Mouse (Mus musculus) heart, embryonic 14.5 days (tissue): Measurements from ENCODE around the gene Grtp1. TPM values are rescaled to one million over a fixed set of nuclear protein-coding genes. Genes with fewer than 3 reads are reported as not detected.

Source experiments
- ATAC-seq: fragments of 200-750 bp; cut with Nextera tagmentation; 2 replicates; pipeline ENCODE4 v1.8.0; 2017; ENCODE audit warnings: low read depth, moderate TSS enrichment; ENCODE audit not compliant: insufficient number of reproducible peaks, insufficient read depth, low FRiP score
- H3K27ac ChIP-seq, 2 experiments: fragments of 200-500 bp in 1 of 2; fragments of 300-500 bp in 1 of 2; sonication (generic) in 1 of 2; replicated peaks in 1 of 2; 2 replicates each; pipeline ENCODE4 v1.5.1; 2012 to 2014; ENCODE audit warnings: low read depth in 2 of 2, low read length in 2 of 2, control low read depth in 1 of 2, mild to moderate bottlenecking in 1 of 2, mixed read lengths in 1 of 2; ENCODE audit not compliant: control insufficient read depth in 1 of 2, insufficient read depth in 1 of 2
- H3K27me3 ChIP-seq: fragments of 300-500 bp; sonication (generic); 2 replicates; pipeline ENCODE4 v1.6.1; 2014; ENCODE audit warnings: mild to moderate bottlenecking, low read length, control low read depth; ENCODE audit not compliant: control insufficient read depth, insufficient read depth
- H3K36me3 ChIP-seq: fragments of 300-500 bp; sonication (generic); 2 replicates; pipeline ENCODE4 v1.6.1; 2014; ENCODE audit warnings: mild to moderate bottlenecking, control low read depth, low read length, mixed read lengths; ENCODE audit not compliant: control insufficient read depth, insufficient read depth
- H3K4me1 ChIP-seq, 2 experiments: fragments of 200-500 bp in 1 of 2; fragments of 300-500 bp in 1 of 2; sonication (generic) in 1 of 2; 2 replicates each; pipeline ENCODE4 v1.6.1; 2012 to 2014; ENCODE audit warnings: low read length in 2 of 2, control low read depth in 1 of 2, mixed read lengths in 1 of 2; ENCODE audit not compliant: control insufficient read depth in 2 of 2, insufficient read depth in 2 of 2
- H3K4me2 ChIP-seq: fragments of 300-500 bp; sonication (generic); 2 replicates; pipeline ENCODE4 v1.6.1; 2014; ENCODE audit warnings: mild to moderate bottlenecking, low read length
- H3K4me3 ChIP-seq, 2 experiments: fragments of 200-500 bp in 1 of 2; fragments of 300-500 bp in 1 of 2; sonication (generic) in 1 of 2; 2 replicates each; pipeline ENCODE4 v1.5.1; 2012 to 2014; ENCODE audit warnings: low read length in 2 of 2, mild to moderate bottlenecking in 2 of 2, control low read depth in 1 of 2, low read depth in 1 of 2, moderate library complexity in 1 of 2; ENCODE audit not compliant: control insufficient read depth in 1 of 2, insufficient read depth in 1 of 2
- H3K9ac ChIP-seq: fragments of 300-500 bp; sonication (generic); 2 replicates; pipeline ENCODE4 v1.6.1; 2014; ENCODE audit warnings: mild to moderate bottlenecking, low read length
- H3K9me3 ChIP-seq: fragments of 300-500 bp; sonication (generic); 2 replicates; pipeline ENCODE4 v1.6.1; 2016; ENCODE audit warnings: low read length, control low read depth; ENCODE audit not compliant: control insufficient read depth
- WGBS: fragments of 180-500 bp; shearing (Covaris S2); extraction: QIAGEN DNeasy Blood & Tissue Kit; methylation state at CpG from one replicate; pipeline ENCODE4 v1.1.7; 2014; 5-methylcytosine and 5-hydroxymethylcytosine counted together
- polyA plus RNA-seq: library from polyadenylated mRNA; unstranded; fragments of >200 nt; fragmentation: Nextera tagmentation; extraction: Ambion mirVana; gene quantifications from 2 replicates; pipeline ENCODE4 v1.2.1, GENCODE M21; 2014

The Grtp1 gene
- polyA plus RNA-seq, 1 experiment from 2014 or later: 21.3 TPM

GRCm38 (mm10) chr8:13174811-13175210 is 25.6 kb downstream of the Grtp1 start:
- Histone ChIP-seq H3K4me1 (peaks cover 12 to 18% of the 10 kb centered on the region in 2 experiments), H3K36me3 (peaks cover 91% of the 10 kb centered on the region), H3K9me3 (no peaks in the 10 kb centered on the region), H3K4me3 (no peak overlapping the region), H3K27me3 (no peaks in the 10 kb centered on the region), H3K4me2 (no peak overlapping the region), H3K27ac (no peak overlapping the region), H3K9ac (no peak overlapping the region)
- 86% methylated on average over 4 of the region's 4 CpGs for WGBS
- no peak for ATAC-seq

GRCm38 (mm10) chr8:13174305-13174704 is 26.1 kb downstream of the Grtp1 start:
- no peak for ATAC-seq
- H3K9me3 ChIP-seq: no peaks in the 10 kb centered on the region
- H3K4me3 ChIP-seq: no peak overlapping the region
- H3K27ac ChIP-seq: no peak overlapping the region
- no peak overlapping the region for H3K4me2 ChIP-seq
- 80% methylated on average over 4 of the region's 4 CpGs for WGBS
- peaks cover 96% of the 10 kb centered on the region for H3K36me3 ChIP-seq
- H3K27me3 ChIP-seq: no peaks in the 10 kb centered on the region
- H3K9ac ChIP-seq: no peak overlapping the region
- peaks cover 10 to 17% of the 10 kb centered on the region in 2 experiments for H3K4me1 ChIP-seq

GRCm38 (mm10) chr8:13170510-13170909 is 29.9 kb downstream of the Grtp1 start:
- Histone ChIP-seq H3K36me3 (peaks cover 97% of the 10 kb centered on the region), H3K27ac (peak overlapping the region; percentile 83), H3K4me1 (peaks cover 10 to 29% of the 10 kb centered on the region in 2 experiments), H3K9me3 (no peaks in the 10 kb centered on the region), H3K27me3 (no peaks in the 10 kb centered on the region), H3K9ac (peak overlapping the region; percentile 55), H3K4me3 (no peak overlapping the region), H3K4me2 (peak overlapping the region; percentile 40)
- 21% methylated on average over 1 of the region's 1 CpGs for WGBS
- ATAC-seq: no peak; the same call in 1 of the 2 replicates

- Histone ChIP-seq H3K4me3 (no peak overlapping the region), H3K9ac (no peak overlapping the region), H3K4me1 (peaks cover 4 to 36% of the 10 kb centered on the region in 2 experiments; a peak in 3 of 4 replicates), H3K4me2 (no peak overlapping the region), H3K9me3 (no peaks in the 10 kb centered on the region), H3K36me3 (peaks cover 45% of the 10 kb centered on the region), H3K27me3 (no peaks in the 10 kb centered on the region), H3K27ac (no peak overlapping the region)
- WGBS: 77% methylated on average over 5 of the region's 5 CpGs
- ATAC-seq: no peak
Measured at GRCm38 (mm10) chr8:13164361-13164760, 36.1 kb downstream of the Grtp1 start.

GRCm38 (mm10) chr8:13163563-13163962 is 36.9 kb downstream of the Grtp1 start:
- Histone ChIP-seq H3K4me1 (peaks cover 5 to 30% of the 10 kb centered on the region in 2 experiments), H3K27me3 (no peaks in the 10 kb centered on the region), H3K9ac (no peak overlapping the region), H3K27ac (no peak overlapping the region), H3K4me3 (no peak overlapping the region), H3K36me3 (peaks cover 37% of the 10 kb centered on the region), H3K9me3 (no peaks in the 10 kb centered on the region), H3K4me2 (no peak overlapping the region)
- ATAC-seq: no peak
- 35% methylated on average over 1 of the region's 1 CpGs for WGBS

- Histone ChIP-seq H3K27ac (no peak overlapping the region), H3K36me3 (peaks cover 23% of the 10 kb centered on the region), H3K9ac (peak overlapping the region; percentile 31; the same call in 1 of the 2 replicates), H3K9me3 (no peaks in the 10 kb centered on the region), H3K4me1 (peaks cover 8 to 26% of the 10 kb centered on the region in 2 experiments), H3K27me3 (no peaks in the 10 kb centered on the region), H3K4me2 (no peak overlapping the region; the same call in 1 of the 2 replicates), H3K4me3 (no peak overlapping the region)
- ATAC-seq: no peak
- WGBS: 67% methylated on average over 6 of the region's 6 CpGs
Measured at GRCm38 (mm10) chr8:13162098-13162497, 38.3 kb downstream of the Grtp1 start.

- 69% methylated on average over 3 of the region's 3 CpGs for WGBS
- Histone ChIP-seq H3K9ac (peak overlapping the region; percentile 99), H3K4me1 (peaks cover 8 to 26% of the 10 kb centered on the region in 2 experiments), H3K27ac (no peak overlapping the region), H3K9me3 (no peaks in the 10 kb centered on the region), H3K4me2 (peak overlapping the region; percentile 92), H3K36me3 (peaks cover 9% of the 10 kb centered on the region), H3K27me3 (no peaks in the 10 kb centered on the region), H3K4me3 (peak overlapping the region; percentile 9 to 100; a peak in 2 of 4 replicates)
- no peak for ATAC-seq
Measured at GRCm38 (mm10) chr8:13160691-13161090, 39.7 kb downstream of the Grtp1 start.

GRCm38 (mm10) chr8:13159377-13159881 is 41.0 kb downstream of the Grtp1 start:
- ATAC-seq: peak; percentile 46; the same call in 1 of the 2 replicates
- H3K27me3 ChIP-seq: no peaks in the 10 kb centered on the region
- WGBS: under 1% methylated on average over 44 of the region's 49 CpGs
- no peaks in the 10 kb centered on the region; the same call in 1 of the 2 replicates for H3K36me3 ChIP-seq
- peak overlapping the region; percentile 92 for H3K4me2 ChIP-seq
- peak overlapping the region; percentile 99 for H3K9ac ChIP-seq
- H3K27ac ChIP-seq: peak overlapping the region; percentile 32 to 79; a peak in 3 of 4 replicates
- no peaks in the 10 kb centered on the region for H3K9me3 ChIP-seq
- peaks cover 8 to 26% of the 10 kb centered on the region in 2 experiments for H3K4me1 ChIP-seq
- peak overlapping the region; percentile 93 to 100 for H3K4me3 ChIP-seq
